Mouse (Mus musculus) cerebellum, adult 18-20 months (tissue): ENCODE results near the gene Crmp1.

Source experiments
- DNase-seq, 2 experiments: peaks; one replicate each; pipeline ENCODE4 v3.0.0; 2021

Gene Crmp1

DNA sequence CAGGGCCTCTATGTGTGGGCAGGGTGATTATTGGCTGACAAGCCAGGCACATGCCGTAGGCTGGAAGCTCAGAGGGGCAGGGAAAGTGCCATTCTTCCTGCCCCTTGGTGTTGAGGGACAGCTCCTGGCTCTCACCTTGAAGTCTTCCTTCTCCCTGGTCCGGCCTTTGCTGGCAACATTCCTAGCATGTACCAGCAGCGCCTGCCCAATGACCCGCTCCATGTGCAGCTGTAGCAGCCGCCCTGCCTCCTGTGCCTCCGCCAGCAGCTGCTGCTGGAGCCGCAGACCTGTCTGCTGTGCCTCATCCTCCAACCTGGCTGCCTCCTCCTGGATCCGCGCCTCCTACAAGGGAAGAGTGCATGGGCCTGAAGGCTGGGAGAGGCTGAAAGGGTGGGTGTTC lies 68.3 kb downstream of the Crmp1 start:
- DNase-seq: no peak

DNA sequence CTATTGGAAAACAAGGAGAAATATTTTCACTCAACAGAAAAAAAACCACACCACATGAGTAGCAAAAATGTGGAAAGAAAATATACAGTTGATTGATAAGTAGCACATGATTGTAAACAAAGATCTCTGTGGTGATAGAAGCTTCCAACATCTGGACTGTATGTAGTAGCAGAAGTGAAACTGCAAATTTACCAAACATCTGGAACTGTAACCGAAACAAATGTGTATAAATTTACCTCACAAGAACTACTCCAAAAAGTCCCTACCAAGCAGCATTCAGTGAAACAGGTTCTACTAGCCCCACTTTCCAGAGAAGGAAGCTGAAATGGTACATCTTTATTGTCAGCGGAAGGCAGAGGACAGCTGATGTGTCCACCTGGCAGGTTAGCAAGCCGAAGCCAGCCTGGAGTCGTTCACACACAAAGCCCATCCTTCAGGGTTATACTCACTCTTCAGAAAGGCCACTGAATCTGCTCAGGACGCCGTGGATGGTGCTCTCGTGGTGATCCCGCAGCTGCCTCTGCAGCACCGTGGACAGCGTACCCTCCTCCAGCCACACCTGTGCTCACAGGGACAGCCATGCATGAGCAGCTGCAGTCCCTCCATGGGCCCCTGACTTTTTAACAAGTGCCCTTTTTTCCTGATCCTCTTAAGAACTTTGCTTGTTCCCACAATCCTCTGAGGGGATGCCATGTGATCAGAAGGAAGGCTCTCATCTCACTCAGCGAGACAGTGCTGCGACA lies 71.4 kb downstream of the Crmp1 start:
- DNase-seq: no peak

DNA sequence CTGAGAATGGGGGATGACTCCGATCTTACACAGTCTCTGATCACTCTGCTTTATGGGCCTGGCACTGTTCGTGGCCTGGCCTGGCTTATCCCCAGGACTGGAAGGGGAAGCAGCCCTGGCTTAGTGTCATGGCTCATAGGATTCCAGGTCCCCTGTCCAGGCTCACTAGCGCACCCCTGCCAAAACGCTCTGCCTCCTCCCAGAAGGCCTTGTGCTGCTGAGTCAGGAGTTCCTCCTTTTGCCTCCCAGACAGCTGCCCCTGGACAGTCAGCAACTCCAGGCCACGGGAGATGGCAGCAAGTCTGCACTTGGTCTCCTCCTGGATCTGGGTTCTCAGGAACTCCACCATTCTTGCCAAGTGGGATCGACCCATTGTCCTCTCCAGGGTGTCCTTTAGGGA lies 77.0 kb downstream of the Crmp1 start:
- no peak for DNase-seq

DNA sequence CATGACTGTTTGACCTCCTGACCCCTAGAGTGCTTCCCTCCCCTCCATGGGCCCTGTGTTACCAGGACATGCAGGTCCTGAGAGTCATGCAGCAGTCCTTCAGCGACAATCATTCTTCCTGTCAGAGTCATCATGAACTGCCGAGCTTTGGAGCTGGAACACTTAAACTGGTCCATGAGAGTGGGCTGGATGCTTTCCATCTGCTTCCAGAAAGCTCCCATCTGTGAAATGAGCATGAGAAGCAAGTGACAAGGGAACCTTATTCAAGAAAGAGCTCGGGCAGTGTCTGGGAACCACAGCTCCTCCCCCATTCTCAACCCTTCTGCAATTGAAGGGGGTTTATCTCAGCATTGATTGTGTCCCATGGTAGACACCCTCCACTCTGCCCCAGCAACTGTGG lies 78.4 kb downstream of the Crmp1 start:
- DNase-seq: no peak

DNA sequence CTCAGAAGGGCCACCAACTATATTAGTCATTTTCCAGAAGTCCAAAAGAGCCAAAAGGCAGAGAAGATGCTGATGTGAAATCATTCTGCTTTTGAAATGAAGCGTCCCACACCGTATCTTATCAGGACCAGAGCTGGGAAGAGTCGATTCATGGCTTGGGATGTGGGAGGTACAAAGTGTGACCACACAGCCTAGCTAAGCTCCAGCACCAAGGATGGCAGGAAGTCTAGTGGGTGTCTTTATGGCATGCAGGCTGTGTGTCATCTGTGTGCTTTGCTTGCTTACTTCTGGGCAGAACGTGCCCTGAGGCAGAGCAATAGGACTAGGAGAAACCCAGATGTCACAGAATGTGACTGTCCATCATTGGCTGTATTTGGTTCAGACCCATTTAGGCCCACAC lies 79.0 kb downstream of the Crmp1 start:
- no peak for DNase-seq

DNA sequence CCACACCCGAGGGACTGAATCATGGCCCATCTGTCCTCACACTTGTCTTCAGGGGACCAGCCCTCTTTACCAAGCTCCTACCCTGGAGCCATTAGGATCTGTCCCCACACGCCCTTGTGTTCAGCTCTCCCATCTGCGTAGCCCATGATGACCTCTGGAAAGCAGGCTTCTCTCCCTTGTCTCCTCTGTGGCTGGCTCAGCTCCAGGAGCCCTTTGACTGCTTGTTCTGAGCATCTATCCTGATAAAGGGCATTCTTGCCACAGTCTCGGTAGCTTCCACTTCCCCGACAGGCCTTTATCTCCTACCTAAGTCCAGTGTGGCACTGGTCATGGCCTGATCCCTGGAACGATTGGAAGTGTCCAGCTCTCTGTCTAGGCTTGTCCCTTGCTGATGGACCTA lies 84.9 kb downstream of the Crmp1 start:
- no peak for DNase-seq

DNA sequence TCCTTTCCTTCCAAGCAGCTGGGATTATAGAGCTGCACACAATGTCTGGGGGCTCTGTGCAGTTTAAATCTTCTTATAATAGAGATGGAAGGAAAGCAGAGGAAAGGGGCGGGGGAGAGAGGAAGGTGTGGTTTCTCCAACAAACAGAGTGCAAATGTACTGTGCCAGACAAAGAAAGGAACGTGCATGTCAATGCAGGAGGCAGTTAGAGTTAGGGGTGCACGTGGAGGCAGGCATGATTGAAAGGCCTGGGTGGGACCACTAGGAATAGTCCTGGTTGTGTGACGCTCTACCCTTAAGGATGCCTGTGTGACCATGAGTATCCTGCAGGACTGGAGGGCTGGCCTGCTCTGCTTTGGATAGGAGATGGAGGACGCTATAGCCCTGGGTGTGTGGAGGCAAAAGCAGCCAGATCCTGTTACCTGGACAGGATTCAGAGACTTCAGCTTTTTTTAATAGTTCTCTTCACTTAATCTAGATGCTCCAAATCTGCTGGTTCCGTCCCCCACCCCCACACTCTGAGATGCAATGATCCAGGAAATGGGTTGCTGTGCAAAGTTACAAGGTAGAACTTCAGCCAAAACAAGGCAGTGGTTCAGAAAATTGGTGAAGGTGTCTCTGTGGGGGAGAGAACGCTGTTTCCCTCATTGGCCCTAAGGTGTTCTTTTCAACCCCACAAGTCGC lies 88.9 kb downstream of the Crmp1 start:
- DNase-seq: no peak

DNA sequence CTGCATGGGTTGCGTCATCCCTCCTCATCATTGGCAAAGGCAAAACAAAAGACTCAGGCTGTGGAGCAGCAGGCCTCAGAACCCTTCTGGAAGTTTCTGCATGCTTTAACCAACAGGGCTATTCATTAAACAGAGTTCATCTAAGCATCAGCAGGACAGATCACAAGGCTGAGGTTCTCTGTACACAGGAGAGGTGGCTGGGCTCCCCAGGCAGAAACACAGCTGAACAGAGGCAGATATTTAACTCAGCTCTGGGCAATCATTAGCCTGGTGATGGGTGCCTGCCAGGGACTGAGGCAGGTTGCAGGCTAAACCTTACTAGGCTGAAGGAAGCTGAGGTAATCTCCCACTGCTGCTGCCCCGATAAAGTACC lies 89.4 kb downstream of the Crmp1 start:
- DNase-seq: no peak

DNA sequence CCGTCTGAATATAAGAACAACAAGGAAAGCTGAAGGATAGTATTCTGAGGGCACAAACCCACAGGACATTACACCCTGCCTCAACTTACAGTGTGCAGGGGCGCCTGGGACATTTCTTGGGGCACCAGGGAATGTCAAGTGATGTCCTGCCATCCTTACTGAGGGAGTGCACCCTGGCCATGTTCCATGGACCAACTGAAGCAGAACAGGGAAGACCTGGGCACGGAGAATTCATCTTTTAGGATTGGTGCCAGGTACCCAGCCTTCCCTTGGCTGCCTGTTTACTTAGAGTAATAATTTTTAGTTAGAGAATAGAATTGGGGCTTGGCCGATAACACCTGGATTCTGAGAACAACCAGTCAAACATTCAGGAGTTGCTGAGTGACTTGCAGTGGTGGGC lies 90.3 kb downstream of the Crmp1 start:
- no peak for DNase-seq

DNA sequence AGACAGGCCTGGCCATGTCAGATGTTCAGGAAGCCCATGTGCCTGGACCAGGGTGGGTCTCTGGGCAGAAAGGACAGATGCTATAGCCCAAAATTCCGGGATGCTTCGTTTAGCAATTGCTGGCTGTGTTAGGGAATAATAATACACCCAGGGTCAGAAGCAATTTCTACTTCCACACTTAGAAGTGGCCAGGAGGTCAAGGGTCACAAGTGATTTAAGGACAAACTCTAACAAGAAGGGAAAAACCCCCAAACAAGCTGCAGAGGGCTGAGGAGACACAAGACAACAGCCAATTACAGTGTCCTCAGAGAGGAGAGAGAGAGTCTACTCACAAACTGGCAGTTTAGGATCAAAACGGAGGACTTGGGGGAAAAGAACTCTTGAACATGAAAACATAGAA lies 93.3 kb downstream of the Crmp1 start:
- no peak for DNase-seq

DNA sequence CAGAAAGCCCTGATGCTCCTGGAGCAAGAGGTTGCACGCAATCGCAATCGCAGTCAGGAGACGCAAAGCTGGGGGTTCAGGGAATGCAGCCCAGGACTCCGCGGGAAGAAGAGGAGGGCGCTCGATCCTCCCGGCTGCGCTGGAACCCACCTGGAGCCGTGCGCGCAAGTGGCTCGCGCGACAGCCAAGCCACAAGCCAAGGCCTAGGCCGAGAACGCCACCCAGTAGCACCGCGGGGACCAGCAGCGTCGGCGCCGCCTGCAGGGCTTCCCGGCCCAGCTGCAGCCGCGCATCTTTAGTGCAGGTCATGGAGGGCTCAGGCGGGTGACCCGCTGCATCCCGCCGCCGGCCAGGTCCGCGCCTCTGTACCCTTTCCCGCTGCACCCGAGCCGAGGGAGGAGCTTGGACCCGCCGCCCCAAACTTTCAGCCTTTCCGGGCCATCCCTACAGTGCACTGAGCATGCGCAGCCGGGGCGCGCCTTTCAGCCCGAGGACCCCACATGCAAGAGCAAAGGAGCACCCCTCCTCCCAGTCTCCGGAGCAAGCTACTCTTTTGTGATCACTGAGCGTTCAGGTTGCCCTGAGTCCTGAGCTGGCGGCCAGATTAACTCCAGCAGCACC lies 94.9 kb downstream of the Crmp1 start, which contains the start of gene Evc:
Gene Evc (minus strand): TSS at position 410 of the 621 bp plus-strand sequence.
- peak; percentile 11 to 18 for DNase-seq

DNA sequence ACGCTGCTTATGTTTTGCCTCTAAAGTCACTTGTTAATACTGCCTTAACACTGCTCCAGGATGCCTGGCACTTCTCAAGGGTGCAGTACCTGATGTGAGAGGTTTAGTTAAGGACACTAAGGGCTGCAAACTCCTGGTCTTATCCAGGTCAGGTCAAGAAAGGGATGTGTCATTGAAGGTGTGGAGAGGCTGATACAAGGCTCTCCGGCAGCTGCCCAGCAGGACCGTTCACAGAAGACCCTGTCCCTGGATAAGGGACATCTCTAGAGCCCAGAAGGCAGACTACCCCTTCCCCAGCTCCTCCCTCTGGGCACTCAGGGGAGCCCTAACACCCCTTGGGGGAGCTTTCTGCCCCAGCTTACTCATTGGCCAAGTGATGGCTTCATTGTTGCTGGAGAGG lies 96.0 kb downstream of the Crmp1 start:
- no peak for DNase-seq

DNA sequence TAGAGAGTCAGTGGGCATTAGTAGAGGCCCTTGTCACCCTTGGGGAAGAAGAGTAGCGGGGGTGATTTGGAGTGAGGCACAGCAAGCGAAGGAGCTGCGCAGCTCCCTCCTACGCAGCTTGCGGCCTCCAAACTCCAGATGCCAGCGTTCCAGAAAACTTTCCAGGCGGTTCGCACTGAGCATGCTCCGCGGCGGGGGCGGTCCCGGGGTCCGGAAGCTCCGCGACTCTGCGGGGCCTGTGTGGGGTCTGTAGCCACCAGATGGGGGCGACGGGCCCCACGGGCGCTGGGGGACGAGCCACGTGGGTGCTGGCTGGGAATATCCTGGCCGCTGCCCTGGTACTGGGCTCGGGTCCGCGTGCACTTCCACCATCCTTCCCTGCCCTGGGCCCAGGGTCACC lies 96.5 kb downstream of the Crmp1 start, which contains the start of gene Evc2:
Gene Evc2 (plus strand): TSS at position 212 of the 400 bp plus-strand sequence.
- peak; percentile 8 to 14 for DNase-seq
